Comparison of ENCODE assay signal across 8 mouse cellular contexts in genomic region chr17:15536457-15536904, GRCm38 (mm10). TPM values are rescaled to one million over a fixed set of nuclear protein-coding genes. Genes with fewer than 3 reads are reported as not detected.
DNase-seq lines count a peak whose midpoint lies in the region; ATAC-seq and TF ChIP-seq lines count a peak whose summit lies in the region.

No protein-coding gene starts in this region.

- H3K27me3 ChIP-seq in forebrain, embryonic 13.5 days = peaks cover 18% of the 10 kb centered on the region
- no peaks in the 10 kb centered on the region for H3K27me3 ChIP-seq in kidney, postnatal 0 days (ENCODE audit: insufficient read depth, low read length)
- peaks cover 9% of the 10 kb centered on the region for H3K27me3 ChIP-seq in midbrain, embryonic 11.5 days (ENCODE audit: control insufficient read depth, insufficient read depth, low read length)

- TF ChIP-seq CTCF in kidney, postnatal 0 days (IDR thresholded peaks at IDR 0.05; ENCODE audit: low read depth) = no peak

- no peaks in the 10 kb centered on the region for H3K36me3 ChIP-seq in ES-E14 (ENCODE audit: control insufficient read depth, insufficient read depth, low read length, poor library complexity, severe bottlenecking)
- no peaks in the 10 kb centered on the region for H3K36me3 ChIP-seq in forebrain, embryonic 13.5 days (ENCODE audit: poor library complexity, severe bottlenecking)
- no peaks in the 10 kb centered on the region for H3K36me3 ChIP-seq in kidney, postnatal 0 days (ENCODE audit: insufficient read depth, low read length)
- no peaks in the 10 kb centered on the region for H3K36me3 ChIP-seq in midbrain, embryonic 11.5 days (ENCODE audit: control insufficient read depth, insufficient read depth, low read length)

- peak overlapping the region; percentile 57 to 66 for H3K4me3 ChIP-seq in ES-E14 (ENCODE audit: insufficient read depth in 1 of 2, low read depth in 1 of 2, low read length in 2 of 2, poor library complexity in 1 of 2, severe bottlenecking in 1 of 2)
- H3K4me3 ChIP-seq in forebrain, embryonic 13.5 days = peak overlapping the region; percentile 50
- peak overlapping the region; percentile 44 for H3K4me3 ChIP-seq in kidney, postnatal 0 days (replicated peaks; ENCODE audit: low read depth, low read length)
- peak overlapping the region; percentile 46 for H3K4me3 ChIP-seq in midbrain, embryonic 11.5 days (ENCODE audit: low read depth, low read length)

- peak; percentile 42 to 52 for DNase-seq in cerebellum, postnatal 10 days
- DNase-seq in cerebellum, adult 11-12 months = no peak
- no peak for DNase-seq in ES-E14 (ENCODE audit: low read depth, low spot score)
- peak; percentile 43 for DNase-seq in kidney, postnatal 0 days (ENCODE audit: low spot score)
- DNase-seq in midbrain, embryonic 11.5 days (ENCODE audit: low spot score, missing footprints) = peak; percentile 91
- no peak for DNase-seq in natural killer cell, adult 2 months (ENCODE audit: low spot score in 2 of 2)
- no peak for DNase-seq in ovary, postnatal 10 days (ENCODE audit: low spot score)

- peak overlapping the region; percentile 65 for H3K9ac ChIP-seq in ES-E14 (ENCODE audit: insufficient read depth, low read depth, low read length, poor library complexity, severe bottlenecking)
- H3K9ac ChIP-seq in forebrain, embryonic 13.5 days = peak overlapping the region; percentile 67
- peak overlapping the region; percentile 40; the same call in 1 of the 2 replicates for H3K9ac ChIP-seq in kidney, postnatal 0 days (ENCODE audit: low read depth, low read length)
- H3K9ac ChIP-seq in midbrain, embryonic 11.5 days (ENCODE audit: low read length) = peak overlapping the region; percentile 67

- ATAC-seq in forebrain, embryonic 13.5 days = peak; percentile 21; the same call in 1 of the 2 replicates
- ATAC-seq in kidney, postnatal 0 days (replicated peaks; ENCODE audit: low FRiP score, low read depth) = peak; percentile 57; the same call in 1 of the 2 replicates
- peak; percentile 85; the same call in 1 of the 2 replicates for ATAC-seq in midbrain, embryonic 11.5 days (ENCODE audit: low FRiP score)

- H3K27ac ChIP-seq in ES-E14 (ENCODE audit: insufficient read depth, low read depth, low read length, poor library complexity, severe bottlenecking) = no peak overlapping the region
- no peak overlapping the region for H3K27ac ChIP-seq in forebrain, embryonic 13.5 days
- no peak overlapping the region for H3K27ac ChIP-seq in kidney, postnatal 0 days
- H3K27ac ChIP-seq in midbrain, embryonic 11.5 days (ENCODE audit: low read depth, low read length) = no peak overlapping the region

- in situ Hi-C loops in ES-E14 (cut with MboI; ENCODE audit: low sequenced_read_pairs in 2 of 2, unreplicated experiment in 2 of 2) = no loop called here

- WGBS in forebrain, embryonic 13.5 days = under 1% methylated on average over 33 of the region's 33 CpGs
- under 1% methylated on average over 33 of the region's 33 CpGs for WGBS in kidney, postnatal 0 days
- WGBS in midbrain, embryonic 11.5 days = 0% methylated on average over 27 of the region's 33 CpGs

- no peaks in the 10 kb centered on the region for H3K9me3 ChIP-seq in ES-E14 (ENCODE audit: control insufficient read depth, insufficient read depth, low read depth, low read length)
- 0 out of 2 replicates have a peak, but pooled peaks cover 3% of the 10 kb centered on the region for H3K9me3 ChIP-seq in forebrain, embryonic 13.5 days (replicated peaks)
- H3K9me3 ChIP-seq in kidney, postnatal 0 days (replicated peaks; ENCODE audit: low read length) = no peaks in the 10 kb centered on the region
- H3K9me3 ChIP-seq in midbrain, embryonic 11.5 days (ENCODE audit: control insufficient read depth, low read length) = no peaks in the 10 kb centered on the region

- H3K4me1 ChIP-seq in ES-E14 (ENCODE audit: control insufficient read depth in 2 of 2, insufficient read depth in 2 of 2, low read length in 2 of 2, poor library complexity in 1 of 2) = peaks cover 0 to under 1% of the 10 kb centered on the region in 2 experiments; a peak in 1 of 4 replicates
- peaks cover 3% of the 10 kb centered on the region; the same call in 1 of the 2 replicates for H3K4me1 ChIP-seq in forebrain, embryonic 13.5 days
- peaks cover 11% of the 10 kb centered on the region; the same call in 1 of the 2 replicates for H3K4me1 ChIP-seq in kidney, postnatal 0 days (replicated peaks; ENCODE audit: insufficient read depth, low read length)
- no peaks in the 10 kb centered on the region for H3K4me1 ChIP-seq in midbrain, embryonic 11.5 days (ENCODE audit: control insufficient read depth, insufficient read depth, low read length)

- peak overlapping the region; percentile 88 for H3K4me2 ChIP-seq in forebrain, embryonic 13.5 days
- peak overlapping the region; percentile 78 for H3K4me2 ChIP-seq in kidney, postnatal 0 days (ENCODE audit: low read length)
- peak overlapping the region; percentile 86 for H3K4me2 ChIP-seq in midbrain, embryonic 11.5 days

TF ChIP-seq in ES-E14, 5 proteins besides CTCF, POLR2A, EP300 and RAD21:
- TF ChIP-seq ZC3H11A (IDR thresholded peaks at IDR 0.05; ENCODE audit: borderline replicate concordance, low read depth, low read length) = no peak
- TF ChIP-seq MAFK (IDR thresholded peaks at IDR 0.05; ENCODE audit: insufficient read depth, low read depth, low read length) = no peak
- TF ChIP-seq CHD2 (IDR thresholded peaks at IDR 0.05; ENCODE audit: low read depth, low read length) = no peak
- TF ChIP-seq HCFC1 (IDR thresholded peaks at IDR 0.05; ENCODE audit: borderline replicate concordance, insufficient read depth, low read length) = no peak
- TF ChIP-seq ZNF384 (IDR thresholded peaks at IDR 0.05; ENCODE audit: low read depth, low read length) = no peak
TF ChIP-seq in ES-E14: peak in this region for 0.

RNA-seq across cellular contexts. Expression of gene Pdcd2, which starts 9.4 kb away (rescaled TPM):
- total RNA-seq in ES-E14 (2012; rRNA removed) = 65.1 and 82.7 TPM in 2 replicates
- 59.0 and 61.8 TPM in 2 replicates for polyA plus RNA-seq in forebrain, embryonic 13.5 days (2015; fragmentation: Nextera tagmentation; extraction: Ambion mirVana)
- polyA plus RNA-seq in kidney, postnatal 0 days (2015; fragmentation: Nextera tagmentation; extraction: Ambion mirVana) = 49.5 and 57.5 TPM in 2 replicates
- 65.8 and 71.9 TPM in 2 replicates for polyA plus RNA-seq in midbrain, embryonic 11.5 days (2014; fragmentation: Nextera tagmentation; extraction: Ambion mirVana)

RNA-seq across cellular contexts. Expression of gene Prdm9, which starts 27.7 kb away (rescaled TPM):
- 1.9 and 2.7 TPM in 2 replicates for total RNA-seq in ES-E14 (2012; rRNA removed)
- 2.3 and 3.5 TPM in 2 replicates for polyA plus RNA-seq in forebrain, embryonic 13.5 days (2015; fragmentation: Nextera tagmentation; extraction: Ambion mirVana)
- 1.8 and 1.9 TPM in 2 replicates for polyA plus RNA-seq in kidney, postnatal 0 days (2015; fragmentation: Nextera tagmentation; extraction: Ambion mirVana)
- 0.66 and 2.0 TPM in 2 replicates for polyA plus RNA-seq in midbrain, embryonic 11.5 days (2014; fragmentation: Nextera tagmentation; extraction: Ambion mirVana)

RNA-seq across cellular contexts. Expression of gene Tbp, which starts 36.8 kb away (rescaled TPM):
- 35.6 and 39.4 TPM in 2 replicates for total RNA-seq in ES-E14 (2012; rRNA removed)
- 65.7 and 74.9 TPM in 2 replicates for polyA plus RNA-seq in forebrain, embryonic 13.5 days (2015; fragmentation: Nextera tagmentation; extraction: Ambion mirVana)
- polyA plus RNA-seq in kidney, postnatal 0 days (2015; fragmentation: Nextera tagmentation; extraction: Ambion mirVana) = 39.7 and 41.0 TPM in 2 replicates
- polyA plus RNA-seq in midbrain, embryonic 11.5 days (2014; fragmentation: Nextera tagmentation; extraction: Ambion mirVana) = 77.2 and 85.5 TPM in 2 replicates

RNA-seq across cellular contexts. Expression of gene Psmb1, which starts 36.9 kb away (rescaled TPM):
- 151 and 189 TPM in 2 replicates for total RNA-seq in ES-E14 (2012; rRNA removed)
- polyA plus RNA-seq in forebrain, embryonic 13.5 days (2015; fragmentation: Nextera tagmentation; extraction: Ambion mirVana) = 275 and 285 TPM in 2 replicates
- polyA plus RNA-seq in kidney, postnatal 0 days (2015; fragmentation: Nextera tagmentation; extraction: Ambion mirVana) = 296 and 318 TPM in 2 replicates
- polyA plus RNA-seq in midbrain, embryonic 11.5 days (2014; fragmentation: Nextera tagmentation; extraction: Ambion mirVana) = 278 and 283 TPM in 2 replicates

Comparison
In these comparisons a context has a peak if more than half of its experiments do, and no peak if none do; other contexts are left out.
1. DNase-seq: peak in cerebellum, postnatal 10 days (2 of 2), kidney, postnatal 0 days (single experiment) and midbrain, embryonic 11.5 days (single experiment); none in cerebellum, adult 11-12 months (single experiment), ES-E14 (single experiment), natural killer cell, adult 2 months (0 of 2) and ovary, postnatal 10 days (single experiment).
2. ATAC-seq: peak in every context shown above with its lines; median percentile 85 in midbrain, embryonic 11.5 days; 57 in kidney, postnatal 0 days; 21 in forebrain, embryonic 13.5 days.
3. Peak in every context shown above with its lines, with median percentiles within 50 percentile points of each other: H3K4me3 ChIP-seq, H3K9ac ChIP-seq and H3K4me2 ChIP-seq.